ENCODE assay signal across 9 mouse cellular contexts in the genomic region with DNA sequence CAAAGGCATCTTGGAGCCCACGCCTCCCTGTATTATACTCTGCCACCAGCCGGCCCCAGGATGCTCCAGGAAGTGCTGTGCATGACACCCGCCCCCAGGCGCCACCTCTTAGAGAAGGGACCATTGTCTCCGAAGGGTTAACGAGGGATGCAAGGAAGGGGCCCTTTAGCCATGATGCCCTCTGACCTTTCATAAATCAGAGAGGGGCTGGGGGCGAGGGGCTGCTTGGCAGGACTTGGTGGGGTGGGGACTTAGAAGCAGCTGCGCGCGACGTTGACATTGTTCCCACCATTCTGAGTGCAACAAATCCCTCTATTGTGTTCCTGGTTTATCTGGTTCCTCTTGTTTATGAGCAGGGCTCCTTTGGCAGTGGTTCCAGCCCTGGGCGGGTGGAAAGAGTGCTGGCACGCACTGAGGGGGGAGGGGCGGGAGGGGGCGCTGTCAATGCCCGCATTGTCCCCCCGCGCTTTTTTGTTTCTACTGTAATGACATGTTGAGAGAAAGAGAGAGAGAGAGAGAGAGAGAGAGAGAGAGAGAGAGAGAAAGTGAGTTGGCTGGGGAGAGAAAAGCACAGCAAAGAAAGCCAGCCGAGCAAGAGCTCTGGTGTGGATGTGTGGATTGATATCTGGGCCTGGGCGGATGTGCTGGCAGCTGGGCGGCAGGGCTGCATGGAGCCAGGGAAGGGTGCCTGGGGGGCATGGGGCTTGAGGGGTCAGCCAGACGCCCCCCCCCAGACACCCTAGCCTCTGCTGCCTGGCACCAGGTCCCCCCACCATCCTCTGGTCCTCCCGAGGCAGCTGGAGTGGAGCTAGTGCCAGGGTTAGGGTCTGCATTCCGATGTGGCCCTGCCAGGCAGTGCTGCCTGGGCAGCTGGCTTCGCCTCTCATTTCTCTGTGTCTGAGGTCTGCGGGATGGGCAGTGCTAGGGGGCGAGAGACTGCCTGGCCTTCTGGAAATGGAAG. TPM values are rescaled to one million over a fixed set of nuclear protein-coding genes. Genes with fewer than 3 reads are reported as not detected.
DNase-seq lines count a peak whose midpoint lies in the region; ATAC-seq lines count a peak whose summit lies in the region.
"Had no signal": no experiment of that assay in that cellular context is flagged by ENCODE, and none has a peak within 500 bp of the region (broad histone marks: within the 10 kb centered on the region; RNA-seq: fewer than 3 reads in every experiment).

No protein-coding gene starts in this region.

- H3K27ac ChIP-seq in embryonic facial prominence, embryonic 13.5 days, result peak overlapping the region; percentile 95
- H3K27ac ChIP-seq in limb, embryonic 10.5 days, result peak overlapping the region; percentile 76
- H3K27ac ChIP-seq in neural tube, embryonic 11.5 days (ENCODE audit: low read depth, low read length), result peak overlapping the region; percentile 90
- H3K27ac ChIP-seq: liver, embryonic 13.5 days had no signal

- no peaks in the 10 kb centered on the region; the same call in 1 of the 2 replicates for H3K27me3 ChIP-seq in embryonic facial prominence, embryonic 13.5 days
- 0 out of 2 replicates have a peak, but pooled peaks cover 6% of the 10 kb centered on the region for H3K27me3 ChIP-seq in limb, embryonic 10.5 days (ENCODE audit: low read depth, poor library complexity, severe bottlenecking)
- H3K27me3 ChIP-seq in neural tube, embryonic 11.5 days (ENCODE audit: control insufficient read depth, insufficient read depth, low read length), result no peaks in the 10 kb centered on the region
- H3K27me3 ChIP-seq: liver, embryonic 13.5 days had no signal

- WGBS in embryonic facial prominence, embryonic 13.5 days, result 15% methylated on average over 27 of the region's 27 CpGs
- WGBS in limb, embryonic 10.5 days, result 48% methylated on average over 26 of the region's 27 CpGs
- 28% methylated on average over 27 of the region's 27 CpGs for WGBS in neural tube, embryonic 11.5 days

- DNase-seq in kidney, postnatal 4 days, result peak; percentile 12 to 49
- DNase-seq in kidney, adult 11 months, result no peak
- peak; percentile 28 to 43 for DNase-seq in heart, postnatal 36 days
- no peak for DNase-seq in limb, embryonic 10.5 days (ENCODE audit: low spot score)
- peak; percentile 65 for DNase-seq in neural tube, embryonic 11.5 days (ENCODE audit: low spot score)
- no peak for DNase-seq in spleen, adult 18-20 months
- DNase-seq in urinary bladder, adult 2 months (ENCODE audit: low spot score), result no peak
- DNase-seq: liver, embryonic 13.5 days had no signal

- H3K9me3 ChIP-seq in embryonic facial prominence, embryonic 13.5 days, result no peaks in the 10 kb centered on the region
- H3K9me3 ChIP-seq in limb, embryonic 10.5 days (replicated peaks), result no peaks in the 10 kb centered on the region
- H3K9me3 ChIP-seq in neural tube, embryonic 11.5 days (ENCODE audit: control insufficient read depth, low read length), result no peaks in the 10 kb centered on the region
- H3K9me3 ChIP-seq: liver, embryonic 13.5 days had no signal

- H3K4me1 ChIP-seq in embryonic facial prominence, embryonic 13.5 days, result peaks cover 18% of the 10 kb centered on the region
- peaks cover 25% of the 10 kb centered on the region for H3K4me1 ChIP-seq in limb, embryonic 10.5 days
- H3K4me1 ChIP-seq in neural tube, embryonic 11.5 days (ENCODE audit: control insufficient read depth, insufficient read depth, low read length), result peaks cover 14% of the 10 kb centered on the region

- H3K4me2 ChIP-seq in embryonic facial prominence, embryonic 13.5 days, result peak overlapping the region; percentile 48
- H3K4me2 ChIP-seq in neural tube, embryonic 11.5 days (ENCODE audit: low read depth), result peak overlapping the region; percentile 12; the same call in 1 of the 2 replicates
- H3K4me2 ChIP-seq: liver, embryonic 13.5 days had no signal

- ATAC-seq in embryonic facial prominence, embryonic 13.5 days (ENCODE audit: insufficient number of reproducible peaks, insufficient read depth, low FRiP score, low TSS enrichment, low read depth), result peak; percentile 79
- ATAC-seq in neural tube, embryonic 11.5 days (ENCODE audit: insufficient read depth, low FRiP score, low TSS enrichment), result peak; percentile 79

- intact Hi-C loops in heart, postnatal 36 days (cut with DNase I), result no loop called here

- no peaks in the 10 kb centered on the region for H3K36me3 ChIP-seq in embryonic facial prominence, embryonic 13.5 days
- no peaks in the 10 kb centered on the region for H3K36me3 ChIP-seq in limb, embryonic 10.5 days
- no peaks in the 10 kb centered on the region for H3K36me3 ChIP-seq in neural tube, embryonic 11.5 days (ENCODE audit: control insufficient read depth, insufficient read depth, low read length)
- H3K36me3 ChIP-seq: liver, embryonic 13.5 days had no signal

- H3K9ac ChIP-seq in embryonic facial prominence, embryonic 13.5 days, result peak overlapping the region; percentile 64
- H3K9ac ChIP-seq in neural tube, embryonic 11.5 days (ENCODE audit: low read length), result peak overlapping the region; percentile 64
- H3K9ac ChIP-seq: liver, embryonic 13.5 days had no signal

- no peak overlapping the region for H3K4me3 ChIP-seq in embryonic facial prominence, embryonic 13.5 days
- H3K4me3 ChIP-seq in limb, embryonic 10.5 days, result no peak overlapping the region
- no peak overlapping the region for H3K4me3 ChIP-seq in neural tube, embryonic 11.5 days (ENCODE audit: low read depth, low read length)
- H3K4me3 ChIP-seq: liver, embryonic 13.5 days had no signal

RNA-seq across cellular contexts. Expression of gene Sox10, which starts 28.1 kb away (rescaled TPM):
- polyA plus RNA-seq in embryonic facial prominence, embryonic 13.5 days (2015; fragmentation: Nextera tagmentation; extraction: Ambion mirVana), result 8.0 and 11.6 TPM in 2 replicates
- 1 to 10 TPM; 1.4 to 1.6 TPM for total RNA-seq in heart, postnatal 36 days (2021)
- polyA plus RNA-seq in limb, embryonic 10.5 days (2016; fragmentation: Nextera tagmentation; extraction: Ambion mirVana), result 0.75 and 1.8 TPM in 2 replicates
- 25.3 and 32.9 TPM in 2 replicates for polyA plus RNA-seq in neural tube, embryonic 11.5 days (2014; fragmentation: Nextera tagmentation; extraction: Ambion mirVana)
- 11.0 and 11.8 TPM in 2 replicates for polyA plus RNA-seq in urinary bladder, adult 2 months (2012; rRNA removed)

RNA-seq across cellular contexts. Expression of gene Pick1, which starts 35.8 kb away (rescaled TPM):
- polyA plus RNA-seq in embryonic facial prominence, embryonic 13.5 days (2015; fragmentation: Nextera tagmentation; extraction: Ambion mirVana), result 53.3 and 56.6 TPM in 2 replicates
- 10 to 100 TPM; 22.4 to 24.1 TPM for total RNA-seq in heart, postnatal 36 days (2021)
- polyA plus RNA-seq in limb, embryonic 10.5 days (2016; fragmentation: Nextera tagmentation; extraction: Ambion mirVana), result 38.3 and 52.5 TPM in 2 replicates
- polyA plus RNA-seq in neural tube, embryonic 11.5 days (2014; fragmentation: Nextera tagmentation; extraction: Ambion mirVana), result 27.3 and 28.8 TPM in 2 replicates
- 33.3 and 41.7 TPM in 2 replicates for polyA plus RNA-seq in urinary bladder, adult 2 months (2012; rRNA removed)

RNA-seq across cellular contexts. Expression of gene Gm49486, which starts 36.0 kb away (rescaled TPM):
- 1.6 TPM in 2 replicates for polyA plus RNA-seq in embryonic facial prominence, embryonic 13.5 days (2015; fragmentation: Nextera tagmentation; extraction: Ambion mirVana)
- total RNA-seq in heart, postnatal 36 days (2021), result under 1 TPM; 0.89 to 0.95 TPM
- 0.11 and 0.48 TPM in 2 replicates for polyA plus RNA-seq in limb, embryonic 10.5 days (2016; fragmentation: Nextera tagmentation; extraction: Ambion mirVana)
- polyA plus RNA-seq in neural tube, embryonic 11.5 days (2014; fragmentation: Nextera tagmentation; extraction: Ambion mirVana), result 0.38 and 0.49 TPM in 2 replicates
- polyA plus RNA-seq in urinary bladder, adult 2 months (2012; rRNA removed), result 0.96 and 1.1 TPM in 2 replicates
- polyA plus RNA-seq: liver, embryonic 13.5 days had no signal

RNA-seq across cellular contexts. Expression of gene 1700088E04Rik, which starts 52.1 kb away (rescaled TPM):
- 9.7 and 10.2 TPM in 2 replicates for polyA plus RNA-seq in embryonic facial prominence, embryonic 13.5 days (2015; fragmentation: Nextera tagmentation; extraction: Ambion mirVana)
- total RNA-seq in heart, postnatal 36 days (2021), result 1 to 10 TPM; 1.3 to 2.8 TPM
- polyA plus RNA-seq in limb, embryonic 10.5 days (2016; fragmentation: Nextera tagmentation; extraction: Ambion mirVana), result 5.2 and 5.7 TPM in 2 replicates
- 8.8 and 9.4 TPM in 2 replicates for polyA plus RNA-seq in neural tube, embryonic 11.5 days (2014; fragmentation: Nextera tagmentation; extraction: Ambion mirVana)
- 3.7 and 4.0 TPM in 2 replicates for polyA plus RNA-seq in urinary bladder, adult 2 months (2012; rRNA removed)

RNA-seq across cellular contexts. Expression of gene Polr2f, which starts 52.4 kb away (rescaled TPM):
- 348 and 353 TPM in 2 replicates for polyA plus RNA-seq in embryonic facial prominence, embryonic 13.5 days (2015; fragmentation: Nextera tagmentation; extraction: Ambion mirVana)
- total RNA-seq in heart, postnatal 36 days (2021), result 100 to 1,000 TPM; 132 to 146 TPM
- polyA plus RNA-seq in limb, embryonic 10.5 days (2016; fragmentation: Nextera tagmentation; extraction: Ambion mirVana), result 351 and 426 TPM in 2 replicates
- 301 and 311 TPM in 2 replicates for polyA plus RNA-seq in neural tube, embryonic 11.5 days (2014; fragmentation: Nextera tagmentation; extraction: Ambion mirVana)
- 145 and 194 TPM in 2 replicates for polyA plus RNA-seq in urinary bladder, adult 2 months (2012; rRNA removed)

Comparison
In these comparisons a context has a peak if more than half of its experiments do, and no peak if none do; other contexts are left out.
1. DNase-seq: peak in kidney, postnatal 4 days (2 of 2), heart, postnatal 36 days (2 of 2) and neural tube, embryonic 11.5 days (single experiment); none in kidney, adult 11 months (single experiment), limb, embryonic 10.5 days (single experiment), spleen, adult 18-20 months (0 of 2) and urinary bladder, adult 2 months (single experiment).
2. Peak in every context shown above with its lines, with median percentiles within 50 percentile points of each other: H3K27ac ChIP-seq.